Mouse (Mus musculus) embryo, embryonic 10 days (tissue): ENCODE results near the gene Prokr2.

ENCODE experiments used
- DNase-seq: peaks from one replicate; pipeline ENCODE4 v3.0.0-alpha.2; 2015; ENCODE audit warnings: low spot score

The Prokr2 gene

GRCm38 (mm10) chr2:132385194-132385838 lies at the start of gene Prokr2:
Prokr2 (minus strand) TSS chr2:132385447.
- DNase-seq = peak; percentile 60

- no peak for DNase-seq
These were observed 42.1 kb upstream of the Prokr2 start for GRCm38 (mm10) chr2:132427160-132427941.

- no peak for DNase-seq
These were observed 40.3 kb upstream of the Prokr2 start for GRCm38 (mm10) chr2:132425576-132425975.

- DNase-seq = no peak
These were observed 38.3 kb upstream of the Prokr2 start for GRCm38 (mm10) chr2:132423411-132424047.

GRCm38 (mm10) chr2:132422846-132423245 lies 37.6 kb upstream of the Prokr2 start:
- no peak for DNase-seq

GRCm38 (mm10) chr2:132418414-132418813 lies 33.2 kb upstream of the Prokr2 start:
- no peak for DNase-seq

GRCm38 (mm10) chr2:132410126-132410525 lies 24.9 kb upstream of the Prokr2 start:
- no peak for DNase-seq

GRCm38 (mm10) chr2:132398136-132398535 lies 12.9 kb upstream of the Prokr2 start:
- no peak for DNase-seq

GRCm38 (mm10) chr2:132395753-132396152 lies 10.5 kb upstream of the Prokr2 start:
- DNase-seq = no peak

- no peak for DNase-seq
These were observed 5.4 kb upstream of the Prokr2 start for GRCm38 (mm10) chr2:132390607-132391160.

- DNase-seq = peak; percentile 45
These were observed 4.3 kb upstream of the Prokr2 start for GRCm38 (mm10) chr2:132389562-132389961.

GRCm38 (mm10) chr2:132384511-132385193 lies 595 bp downstream of the Prokr2 start:
- peak; percentile 46 for DNase-seq

GRCm38 (mm10) chr2:132382308-132382707 lies 2.9 kb downstream of the Prokr2 start:
- DNase-seq = no peak

- no peak for DNase-seq
These were observed 5.6 kb downstream of the Prokr2 start for GRCm38 (mm10) chr2:132379690-132380089.

GRCm38 (mm10) chr2:132378602-132379150 lies 6.6 kb downstream of the Prokr2 start:
- no peak for DNase-seq

GRCm38 (mm10) chr2:132377436-132377835 lies 7.8 kb downstream of the Prokr2 start:
- DNase-seq = no peak

- DNase-seq = no peak
These were observed 9.5 kb downstream of the Prokr2 start for GRCm38 (mm10) chr2:132375721-132376120.

- no peak for DNase-seq
These were observed 10.1 kb downstream of the Prokr2 start for GRCm38 (mm10) chr2:132375135-132375534.

- no peak for DNase-seq
These were observed 11.5 kb downstream of the Prokr2 start for GRCm38 (mm10) chr2:132373748-132374147.

GRCm38 (mm10) chr2:132368433-132368832 lies 16.8 kb downstream of the Prokr2 start:
- no peak for DNase-seq

- no peak for DNase-seq
These were observed 41.4 kb downstream of the Prokr2 start for GRCm38 (mm10) chr2:132343846-132344245.

GRCm38 (mm10) chr2:132341293-132341692 lies 44.0 kb downstream of the Prokr2 start:
- no peak for DNase-seq
